Comparison of ENCODE assay signal across 9 mouse cellular contexts in the genomic region with DNA sequence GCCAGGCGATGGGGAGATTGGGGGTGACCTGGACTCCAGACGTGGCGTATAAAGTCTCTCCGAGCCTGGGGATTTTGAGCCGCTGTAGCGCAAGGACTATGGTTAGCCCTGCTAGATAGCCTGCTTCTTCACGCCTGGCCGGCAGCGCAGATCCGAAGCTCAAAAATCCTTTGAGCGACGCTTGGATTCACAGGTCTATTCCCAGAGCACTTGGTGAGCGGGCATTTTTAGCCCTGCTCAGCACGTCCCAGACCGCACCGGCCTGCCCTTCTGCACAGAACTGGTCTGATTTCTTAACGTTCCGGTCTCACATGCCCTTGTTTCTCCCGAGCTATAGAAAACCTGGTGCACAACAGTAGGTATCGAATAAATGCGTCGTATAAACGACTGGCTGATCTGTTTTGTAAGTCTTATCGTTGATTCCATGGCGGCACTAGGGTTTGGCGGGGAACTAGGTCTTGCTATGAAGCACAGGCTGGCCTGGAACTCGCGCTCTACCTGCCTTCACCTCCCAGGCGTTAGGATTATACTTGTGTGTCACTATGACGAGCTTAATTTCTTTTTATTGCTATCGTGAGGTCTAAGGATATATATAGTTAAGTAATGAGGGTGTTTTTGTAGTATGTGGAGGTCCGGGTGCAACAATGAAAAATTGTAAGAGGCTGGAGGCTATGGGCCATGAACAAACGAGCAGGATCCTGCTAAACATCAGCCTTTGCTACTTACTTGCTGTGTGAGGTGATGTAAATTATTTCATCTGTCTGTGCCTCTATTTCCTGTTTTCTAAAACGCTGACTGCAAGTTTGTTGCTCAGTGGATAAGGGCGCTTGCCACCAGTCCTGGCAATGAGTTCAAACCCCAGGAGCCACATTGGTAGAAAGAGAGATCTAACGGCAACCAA. TPM values are rescaled to one million over a fixed set of nuclear protein-coding genes. Genes with fewer than 3 reads are reported as not detected.
DNase-seq lines count a peak whose midpoint lies in the region; ATAC-seq and TF ChIP-seq lines count a peak whose summit lies in the region.
"Had no signal": no experiment of that assay in that cellular context is flagged by ENCODE, and none has a peak within 500 bp of the region (broad histone marks: within the 10 kb centered on the region; RNA-seq: fewer than 3 reads in every experiment).

No protein-coding gene starts in this region.

- H3K9ac ChIP-seq in ES-Bruce4 (ENCODE audit: low read depth, poor library complexity, severe bottlenecking), result peak overlapping the region; percentile 66

- TF ChIP-seq EP300 in ES-Bruce4 (IDR thresholded peaks at IDR 0.05; ENCODE audit: insufficient read depth, low read depth, low read length), result no peak

- TF ChIP-seq POLR2A in ES-Bruce4 (IDR thresholded peaks at IDR 0.05; ENCODE audit: insufficient read depth, low read length), result no peak

- DNase-seq in kidney, adult 11 months, result peak; percentile 49
- no peak for DNase-seq in kidney, adult 8-10 months
- peak; percentile 50 for DNase-seq in embryo, embryonic 10.5 days (ENCODE audit: low spot score)
- DNase-seq in induced T-regulatory cell, adult 2 months (ENCODE audit: low read depth), result peak; percentile 58
- no peak for DNase-seq in ovary, postnatal 14 days (ENCODE audit: low spot score)

- no peak for ATAC-seq in inflammation-experienced regulatory T-cells, adult 6 months

- WGBS in macrophage (ENCODE audit: missing documents), result 2% methylated on average over 36 of the region's 36 CpGs

- no peaks in the 10 kb centered on the region for H3K27me3 ChIP-seq in ES-Bruce4 (ENCODE audit: control insufficient read depth, insufficient read depth, low read length, poor library complexity, severe bottlenecking)

- no peaks in the 10 kb centered on the region for H3K9me3 ChIP-seq in ES-Bruce4 (replicated peaks; ENCODE audit: control insufficient read depth, insufficient read depth, low read length, poor library complexity, severe bottlenecking)

- no peak for TF ChIP-seq CTCF in ES-Bruce4 (IDR thresholded peaks at IDR 0.05; ENCODE audit: low read depth, low read length)

- H3K27ac ChIP-seq in ES-Bruce4 (ENCODE audit: insufficient read depth, low read length) (no peak overlapping the region), macrophage (peak overlapping the region; percentile 95)

- H3K4me1 ChIP-seq in ES-Bruce4 (ENCODE audit: control insufficient read depth, insufficient read depth, low read length), result no peaks in the 10 kb centered on the region

- H3K4me3 ChIP-seq in ES-Bruce4 (ENCODE audit: low read depth, low read length), result peak overlapping the region; percentile 98
- H3K4me3 ChIP-seq in macrophage (ENCODE audit: inconsistent target), result peak overlapping the region; percentile 100

- no peaks in the 10 kb centered on the region for H3K36me3 ChIP-seq in ES-Bruce4 (ENCODE audit: control insufficient read depth, insufficient read depth, low read length, poor library complexity, severe bottlenecking)
- H3K36me3 ChIP-seq in macrophage (ENCODE audit: inconsistent target), result no peaks in the 10 kb centered on the region

- peaks cover 70% of the 10 kb centered on the region for H3K79me2 ChIP-seq in macrophage (ENCODE audit: inconsistent target)

RNA-seq across cellular contexts. Expression of a gene that starts 1.2 kb away (rescaled TPM):
- polyA plus RNA-seq in ES-Bruce4 (2011; ENCODE audit: insufficient read depth, insufficient read length, low read depth, missing spikeins), result 10.2 and 21.9 TPM in 2 replicates
- 10 to 100 TPM in 21 of 26 experiments, 1 to 10 TPM in 5; 2.6 to 51.8 (median 35.5) TPM for total RNA-seq in macrophage (2018; cell fraction: chromatin; rRNA removed)
- total RNA-seq in macrophage (2018; cell fraction: cytosol; rRNA removed), result 10 to 100 TPM in 19 of 26 experiments, 1 to 10 TPM in 7; 1.7 to 15.8 (median 12.4) TPM
- 10 to 100 TPM in 18 of 26 experiments, 1 to 10 TPM in 8; 2.2 to 36.7 (median 24.6) TPM for total RNA-seq in macrophage (2018; cell fraction: nucleus; rRNA removed)
- 4.9 to 8.7 TPM (median 8.4 TPM) in 3 replicates for polyA plus RNA-seq in macrophage (2018)
- 1 to 10 TPM; 2.7 to 4.4 (median 4.2) TPM for polyA plus RNA-seq in inflammation-experienced regulatory T-cells, adult 6 months (2017; shearing (Covaris generic))

RNA-seq across cellular contexts. Expression of a gene that starts 12.7 kb away (rescaled TPM):
- not detected in 2 replicates for polyA plus RNA-seq in ES-Bruce4 (2011; ENCODE audit: insufficient read depth, insufficient read length, low read depth, missing spikeins)
- total RNA-seq in macrophage (2018; cell fraction: chromatin; rRNA removed), result 1 to 10 TPM in 17 of 26 experiments, under 1 TPM in 9; 0.62 to 2.3 (median 1.2) TPM
- under 1 TPM in 13 of 26 experiments, not detected in 13; under 0.01 to 0.15 (median 0.04) TPM for total RNA-seq in macrophage (2018; cell fraction: cytosol; rRNA removed)
- under 1 TPM; 0.14 to 0.68 (median 0.39) TPM for total RNA-seq in macrophage (2018; cell fraction: nucleus; rRNA removed)
- not detected in 3 replicates for polyA plus RNA-seq in macrophage (2018)
- under 1 TPM in 1 of 3 experiments, not detected in 2; 0.07 TPM for polyA plus RNA-seq in inflammation-experienced regulatory T-cells, adult 6 months (2017; shearing (Covaris generic))
- total RNA-seq: common myeloid progenitor, adult 5-6 weeks had no signal

RNA-seq across cellular contexts. Expression of a gene that starts 49.3 kb away (rescaled TPM):
- polyA plus RNA-seq in ES-Bruce4 (2011; ENCODE audit: insufficient read depth, insufficient read length, low read depth, missing spikeins) (105 and 107 TPM in 2 replicates), macrophage (2018) (85.4 to 112 TPM (median 98.6 TPM) in 3 replicates)
- total RNA-seq in macrophage (2018; cell fraction: chromatin; rRNA removed), result 100 to 1,000 TPM; 135 to 409 (median 299) TPM
- 100 to 1,000 TPM in 9 of 26 experiments, 10 to 100 TPM in 17; 75.7 to 115 (median 97.2) TPM for total RNA-seq in macrophage (2018; cell fraction: cytosol; rRNA removed)
- total RNA-seq in macrophage (2018; cell fraction: nucleus; rRNA removed), result 100 to 1,000 TPM; 110 to 386 (median 202) TPM
- 100 to 1,000 TPM; 191 to 298 (median 208) TPM for polyA plus RNA-seq in inflammation-experienced regulatory T-cells, adult 6 months (2017; shearing (Covaris generic))

Comparison
In these comparisons a context has a peak if more than half of its experiments do, and no peak if none do; other contexts are left out.
1. DNase-seq: peak in kidney, adult 11 months (single experiment), embryo, embryonic 10.5 days (single experiment) and induced T-regulatory cell, adult 2 months (single experiment); none in kidney, adult 8-10 months (0 of 2) and ovary, postnatal 14 days (single experiment).